Mouse (Mus musculus): ENCODE results near the gene Foxo3.

DNA sequence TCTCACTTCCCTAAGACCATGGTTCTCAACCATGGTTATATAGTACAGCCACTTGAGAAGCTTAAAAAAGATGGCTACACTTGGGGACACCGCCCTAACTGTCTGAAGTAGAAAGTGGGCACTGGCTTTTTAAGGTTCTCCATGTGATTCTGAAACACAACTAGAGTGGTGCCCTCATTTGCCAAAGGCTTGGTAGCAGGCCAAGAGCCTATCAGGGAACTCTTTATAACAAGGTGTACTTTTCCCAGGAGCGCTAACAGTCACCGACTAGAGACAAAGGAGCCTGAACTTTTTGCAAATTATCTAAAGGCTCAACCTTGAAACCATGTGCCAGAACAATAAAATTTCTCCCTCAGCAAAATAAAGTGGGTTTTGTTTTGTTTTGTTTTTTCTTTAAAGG is 14.5 kb downstream of the Foxo3 start:
- TF ChIP-seq CTCF (IDR thresholded peaks at IDR 0.05; ENCODE audit: low read depth) (no peak), EP300 (IDR thresholded peaks at IDR 0.05; ENCODE audit: low read depth) (no peak)
